In the genomic region with DNA sequence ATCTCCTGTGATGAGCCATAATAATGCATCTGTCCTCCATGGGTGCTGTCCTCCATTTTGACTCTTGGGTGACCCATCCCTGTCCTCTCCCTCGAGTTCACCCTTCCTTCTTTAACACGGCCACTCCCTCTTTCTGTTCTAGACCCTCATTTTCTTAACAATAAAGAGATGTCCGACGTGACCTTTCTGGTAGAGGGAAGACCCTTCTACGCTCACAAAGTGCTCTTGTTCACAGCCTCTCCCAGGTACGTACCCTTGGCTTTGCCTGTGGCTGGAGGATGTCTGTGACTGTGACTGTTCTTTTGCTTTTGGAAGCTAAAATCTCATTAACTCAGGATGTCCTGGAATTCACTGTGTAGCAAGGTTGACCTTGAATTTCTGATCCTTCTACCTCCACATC, we compare ENCODE assay signal across 28 mouse cellular contexts.
"Had no signal": no experiment of that assay in that cellular context is flagged by ENCODE, and none has a peak within 500 bp of the region (broad histone marks: within the 10 kb centered on the region; RNA-seq: fewer than 3 reads in every experiment).

No protein-coding gene starts in this region.

- H3K36me3 ChIP-seq: heart, embryonic 10.5 days; heart, embryonic 12.5 days; hindbrain, embryonic 10.5 days; hindbrain, embryonic 12.5 days; intestine, embryonic 15.5 days; kidney, embryonic 15.5 days; limb, embryonic 15.5 days; liver, embryonic 12.5 days had no signal

- H3K4me3 ChIP-seq: gastrocnemius, adult 2 months; heart, embryonic 10.5 days; heart, embryonic 12.5 days; hindbrain, embryonic 10.5 days; hindbrain, embryonic 12.5 days; intestine, embryonic 15.5 days; kidney, embryonic 15.5 days; limb, embryonic 13.5 days; limb, embryonic 15.5 days; liver, embryonic 12.5 days had no signal

- H3K27me3 ChIP-seq: hindbrain, embryonic 12.5 days; intestine, embryonic 15.5 days; kidney, embryonic 15.5 days; limb, embryonic 13.5 days; limb, embryonic 15.5 days had no signal

- H3K27ac ChIP-seq: gastrocnemius, adult 2 months; heart, embryonic 10.5 days; hindbrain, embryonic 10.5 days; hindbrain, embryonic 12.5 days; hindbrain, embryonic 14.5 days; intestine, embryonic 15.5 days; kidney, embryonic 15.5 days; kidney, postnatal 0 days; limb, embryonic 13.5 days; limb, embryonic 15.5 days; liver, embryonic 12.5 days; liver, embryonic 14.5 days had no signal

- H3K9ac ChIP-seq: heart, embryonic 12.5 days; hindbrain, embryonic 12.5 days; hindbrain, embryonic 14.5 days; intestine, embryonic 15.5 days; kidney, embryonic 15.5 days; limb, embryonic 13.5 days; limb, embryonic 15.5 days; liver, embryonic 12.5 days; liver, embryonic 14.5 days had no signal

- H3K4me1 ChIP-seq: heart, embryonic 10.5 days; heart, embryonic 12.5 days; hindbrain, embryonic 10.5 days; hindbrain, embryonic 12.5 days; intestine, embryonic 15.5 days; kidney, embryonic 15.5 days; liver, embryonic 12.5 days had no signal

- H3K4me2 ChIP-seq: heart, embryonic 12.5 days; hindbrain, embryonic 12.5 days; hindbrain, embryonic 14.5 days; intestine, embryonic 15.5 days; kidney, embryonic 15.5 days; limb, embryonic 13.5 days; limb, embryonic 15.5 days; liver, embryonic 12.5 days had no signal

- DNase-seq: gastrocnemius, adult 2 months; gastrocnemius, postnatal 10 days; gastrocnemius, postnatal 25 days; heart, adult 18-20 months; heart, postnatal 10 days; heart, postnatal 4 days; kidney, adult 2 months; kidney, adult 9 months; kidney, postnatal 14 days; kidney, postnatal 36 days; layer of hippocampus, adult 9-11 months; layer of hippocampus, postnatal 36 days; left cerebral cortex, postnatal 4 days had no signal

- H3K9me3 ChIP-seq: heart, embryonic 10.5 days; heart, embryonic 12.5 days; hindbrain, embryonic 10.5 days; hindbrain, embryonic 12.5 days; intestine, embryonic 15.5 days; kidney, embryonic 15.5 days; limb, embryonic 13.5 days; limb, embryonic 15.5 days; liver, embryonic 12.5 days had no signal

- ATAC-seq: hindbrain, embryonic 16.5 days; inflammation-experienced regulatory T-cells, adult 6 months; intestine, embryonic 15.5 days; intestine, postnatal 0 days; liver, embryonic 12.5 days had no signal
